Mouse (Mus musculus) layer of hippocampus, adult 2 months (tissue): ENCODE results near the gene Zfp174. TPM values are rescaled to one million over a fixed set of nuclear protein-coding genes. Genes with fewer than 3 reads are reported as not detected.

Experiments used
- DNase-seq, 2 experiments: peaks; one replicate each; pipeline ENCODE4 v3.0.0; 2022; ENCODE audit warnings: low spot score in 2 of 2
- H3K27ac ChIP-seq: fragments of 200-600 bp; 2 replicates; pipeline ENCODE4 v1.8.1; 2022
- H3K4me3 ChIP-seq: fragments of 200-600 bp; 2 replicates; pipeline ENCODE4 v1.8.1; 2022; ENCODE audit warnings: mild to moderate bottlenecking
- CTCF ChIP-seq: fragments of 200-600 bp; conservative IDR thresholded peaks from 2 replicates; pipeline ENCODE4 v1.8.1; 2022; ENCODE audit warnings: antibody characterized with exemption, mild to moderate bottlenecking, moderate library complexity
- total RNA-seq, 2 experiments: library from RNA; stranded (reverse); gene quantifications; 2 replicates each; pipeline ENCODE4 v1.2.3; 2021

Gene Zfp174
- total RNA-seq, 2 experiments from 2014 or later = 4.8 to 5.3 TPM

- Histone ChIP-seq H3K4me3 (no peak overlapping the region), H3K27ac (peak overlapping the region; percentile 9)
- DNase-seq = no peak
- TF ChIP-seq CTCF = no peak
These were observed 48.2 kb downstream of the Zfp174 start for GRCm38 (mm10) chr16:3895173-3895792.

DNA sequence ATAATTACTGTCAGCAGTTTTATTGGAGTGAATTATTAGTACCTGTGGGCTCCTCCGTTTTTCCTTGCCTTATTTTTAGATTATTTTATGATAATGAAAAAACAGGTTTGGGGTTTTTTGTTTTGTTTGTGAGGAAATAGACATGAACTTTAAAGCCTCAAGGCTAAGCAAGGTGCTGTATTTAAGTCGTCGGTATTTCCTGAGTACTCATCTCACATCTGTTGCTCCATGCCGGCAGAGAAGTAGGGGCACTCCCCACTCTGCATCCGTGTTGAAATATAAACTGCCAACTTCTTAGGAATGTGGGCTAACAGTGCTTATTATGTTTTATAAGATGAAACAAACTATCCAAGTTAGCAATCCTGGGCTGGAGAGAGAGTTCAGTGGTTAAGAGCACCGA lies 49.0 kb downstream of the Zfp174 start:
- TF ChIP-seq CTCF = no peak
- DNase-seq = no peak

DNA sequence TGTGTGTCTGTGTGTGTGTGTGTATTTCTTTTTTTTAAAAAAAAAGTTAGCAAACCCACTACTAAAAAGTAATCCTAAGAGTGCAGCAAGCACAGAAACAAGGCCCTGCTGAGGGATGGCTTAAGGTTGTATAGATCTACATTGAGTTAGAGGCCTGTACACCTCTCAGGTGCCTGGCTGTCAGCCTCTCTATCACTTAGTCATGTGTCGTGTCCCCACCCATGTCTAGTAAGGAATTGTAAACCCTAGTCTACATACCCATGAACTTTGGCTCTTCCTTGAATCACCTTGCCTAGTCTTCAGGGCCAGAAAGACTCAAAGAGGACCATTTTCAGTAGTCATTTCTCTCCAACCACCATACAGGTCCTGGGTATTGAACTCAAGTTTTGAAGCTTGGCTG lies 49.5 kb downstream of the Zfp174 start:
- TF ChIP-seq CTCF = no peak
- DNase-seq = no peak
- no peak overlapping the region for H3K4me3 ChIP-seq

More for the DNA sequence above, 49.0 kb downstream of the Zfp174 start:
- Histone ChIP-seq H3K27ac (no peak overlapping the region), H3K4me3 (no peak overlapping the region)

GRCm38 (mm10) chr16:3907471-3907870 lies 60.4 kb downstream of the Zfp174 start:
- no peak for DNase-seq
- H3K4me3 ChIP-seq = no peak overlapping the region
- H3K27ac ChIP-seq = no peak overlapping the region
- TF ChIP-seq CTCF = no peak

More for the DNA sequence above, 49.5 kb downstream of the Zfp174 start:
- no peak overlapping the region for H3K27ac ChIP-seq

Other genes starting within 250 kb of the Zfp174 start
- gene Mefv, start 129.2 kb upstream of the Zfp174 start, total RNA-seq = not detected
- gene Zfp263, start 103.2 kb upstream of the Zfp174 start, total RNA-seq = 10 to 100 TPM; 20.1 to 20.9 TPM
- gene Olfr15, start 16.4 kb upstream of the Zfp174 start, total RNA-seq = not detected
- gene Naa60, start 25.1 kb downstream of the Zfp174 start, total RNA-seq = 10 to 100 TPM; 89.3 to 95.2 TPM
- gene Zfp597, start 37.3 kb downstream of the Zfp174 start, total RNA-seq = 10 to 100 TPM; 21.3 to 23.0 TPM
- gene Gm20695, start 37.4 kb downstream of the Zfp174 start, total RNA-seq = under 1 TPM in 1 of 2 experiments, not detected in 1; 0.91 TPM
- gene 1700037C18Rik, start 61.4 kb downstream of the Zfp174 start, total RNA-seq = 1 to 10 TPM; 4.2 to 4.7 TPM
- gene Cluap1, start 61.5 kb downstream of the Zfp174 start, total RNA-seq = 10 to 100 TPM; 32.7 to 37.9 TPM
- gene Nlrc3, start 129.4 kb downstream of the Zfp174 start, total RNA-seq = 1 to 10 TPM; 1.6 to 2.5 TPM
- gene Slx4, start 156.5 kb downstream of the Zfp174 start, total RNA-seq = 10 to 100 TPM; 39.6 to 44.0 TPM
- not detected for gene Dnase1, start 189.7 kb downstream of the Zfp174 start, total RNA-seq
- gene Trap1, start 230.6 kb downstream of the Zfp174 start, total RNA-seq = 10 to 100 TPM; 70.7 to 70.9 TPM